10 mouse cellular contexts compared by ENCODE assay signal in the genomic region with DNA sequence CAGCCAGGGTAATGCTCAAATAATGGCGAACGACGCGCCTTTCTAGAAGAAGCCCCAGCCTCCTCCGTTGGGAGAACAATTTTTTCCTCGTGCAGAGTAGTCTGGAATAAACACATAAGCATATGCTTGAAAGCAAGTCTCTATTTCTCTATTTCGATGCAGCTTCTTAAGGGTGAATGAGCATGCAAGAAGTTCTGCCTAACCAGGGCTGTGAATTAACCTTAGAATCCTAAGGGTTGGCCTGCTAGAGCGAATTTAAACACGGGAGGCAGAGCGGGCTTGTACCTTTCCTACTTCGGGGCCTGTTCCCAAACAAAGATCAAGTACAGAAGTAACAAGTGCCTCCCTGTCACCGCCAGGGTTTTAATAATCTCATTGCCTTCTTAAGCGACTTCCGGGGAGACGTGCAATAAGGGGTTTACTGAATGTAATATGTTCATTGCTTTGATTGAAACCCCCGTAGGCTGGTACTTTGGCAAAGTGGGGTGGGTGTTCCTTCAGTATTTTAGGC. TPM values are rescaled to one million over a fixed set of nuclear protein-coding genes. Genes with fewer than 3 reads are reported as not detected.
DNase-seq lines count a peak whose midpoint lies in the region; ATAC-seq and TF ChIP-seq lines count a peak whose summit lies in the region.
"Had no signal": no experiment of that assay in that cellular context is flagged by ENCODE, and none has a peak within 500 bp of the region (broad histone marks: within the 10 kb centered on the region; RNA-seq: fewer than 3 reads in every experiment).

No protein-coding gene starts in this region.

- no peaks in the 10 kb centered on the region for H3K9me3 ChIP-seq in forebrain, embryonic 10.5 days
- H3K9me3 ChIP-seq in forebrain, embryonic 15.5 days: no peaks in the 10 kb centered on the region
- no peaks in the 10 kb centered on the region for H3K9me3 ChIP-seq in neural tube, embryonic 15.5 days (replicated peaks)
- H3K9me3 ChIP-seq in lung, embryonic 14.5 days (ENCODE audit: low read depth, low read length): no peaks in the 10 kb centered on the region

- WGBS in forebrain, embryonic 10.5 days: 3% methylated on average over 16 of the region's 16 CpGs
- 26% methylated on average over 16 of the region's 16 CpGs for whole genome bisulfite sequencing in forebrain, embryonic 15.5 days
- WGBS in neural tube, embryonic 15.5 days: 14% methylated on average over 16 of the region's 16 CpGs
- WGBS in lung, embryonic 14.5 days: 34% methylated on average over 16 of the region's 16 CpGs

- no peaks in the 10 kb centered on the region for H3K36me3 ChIP-seq in forebrain, embryonic 10.5 days (replicated peaks)
- no peaks in the 10 kb centered on the region for H3K36me3 ChIP-seq in forebrain, embryonic 15.5 days
- H3K36me3 ChIP-seq in neural tube, embryonic 15.5 days: no peaks in the 10 kb centered on the region
- no peaks in the 10 kb centered on the region for H3K36me3 ChIP-seq in lung, embryonic 14.5 days (ENCODE audit: insufficient read depth)

- peaks cover 53% of the 10 kb centered on the region for H3K27me3 ChIP-seq in forebrain, embryonic 10.5 days (ENCODE audit: poor library complexity, severe bottlenecking)
- peaks cover 54% of the 10 kb centered on the region for H3K27me3 ChIP-seq in forebrain, embryonic 15.5 days
- peaks cover 66% of the 10 kb centered on the region for H3K27me3 ChIP-seq in neural tube, embryonic 15.5 days (replicated peaks)
- H3K27me3 ChIP-seq in lung, embryonic 14.5 days (ENCODE audit: insufficient read depth, low read length): peaks cover 22% of the 10 kb centered on the region

- no peak for ATAC-seq in forebrain, embryonic 15.5 days (replicated peaks)
- no peak for ATAC-seq in neural tube, embryonic 15.5 days (ENCODE audit: low FRiP score)
- no peak for ATAC-seq in lung, embryonic 14.5 days (ENCODE audit: insufficient read depth)
- ATAC-seq in monocyte, adult 5-6 weeks (replicated peaks; ENCODE audit: insufficient number of reproducible peaks, low FRiP score, low TSS enrichment, poor library complexity, severe bottlenecking): no peak
- ATAC-seq: Patski had no signal

- H3K4me1 ChIP-seq in forebrain, embryonic 10.5 days: peaks cover 76% of the 10 kb centered on the region
- peaks cover 41% of the 10 kb centered on the region for H3K4me1 ChIP-seq in forebrain, embryonic 15.5 days
- H3K4me1 ChIP-seq in neural tube, embryonic 15.5 days: peaks cover 30% of the 10 kb centered on the region
- H3K4me1 ChIP-seq in lung, embryonic 14.5 days (ENCODE audit: insufficient read depth): peaks cover 8% of the 10 kb centered on the region; the same call in 1 of the 2 replicates

- no peak overlapping the region for H3K4me2 ChIP-seq in forebrain, embryonic 15.5 days (replicated peaks)
- H3K4me2 ChIP-seq in neural tube, embryonic 15.5 days: no peak overlapping the region
- peak overlapping the region; percentile 78 for H3K4me2 ChIP-seq in lung, embryonic 14.5 days

- no peak for TF ChIP-seq CTCF in lung, embryonic 14.5 days (IDR thresholded peaks at IDR 0.05; ENCODE audit: low read depth)

- H3K27ac ChIP-seq in forebrain, embryonic 10.5 days: peak overlapping the region; percentile 98
- no peak overlapping the region for H3K27ac ChIP-seq in forebrain, embryonic 15.5 days (replicated peaks)
- no peak overlapping the region for H3K27ac ChIP-seq in neural tube, embryonic 15.5 days (replicated peaks)
- H3K27ac ChIP-seq in lung, embryonic 14.5 days (ENCODE audit: low read depth): peak overlapping the region; percentile 97

- no peak overlapping the region for H3K9ac ChIP-seq in forebrain, embryonic 15.5 days (replicated peaks)
- H3K9ac ChIP-seq in neural tube, embryonic 15.5 days (replicated peaks): no peak overlapping the region
- peak overlapping the region; percentile 89 for H3K9ac ChIP-seq in lung, embryonic 14.5 days

- peak; percentile 33 for DNase-seq in forebrain, embryonic 10.5 days (ENCODE audit: extremely low spot score, low spot score)
- peak; percentile 35 for DNase-seq in neural tube, embryonic 10.5 days (ENCODE audit: extremely low spot score, low spot score)
- DNase-seq in lung, embryonic 14.5 days: peak; percentile 58
- no peak for DNase-seq in spleen, postnatal 36 days (ENCODE audit: low spot score in 2 of 2)
- DNase-seq in right cerebral cortex, postnatal 4 days: no peak
- DNase-seq: cerebellum, adult 18-20 months had no signal

- peak overlapping the region; percentile 80 for H3K4me3 ChIP-seq in forebrain, embryonic 10.5 days
- no peak overlapping the region for H3K4me3 ChIP-seq in forebrain, embryonic 15.5 days
- no peak overlapping the region for H3K4me3 ChIP-seq in neural tube, embryonic 15.5 days (replicated peaks)
- peak overlapping the region; percentile 66 for H3K4me3 ChIP-seq in lung, embryonic 14.5 days (ENCODE audit: low read depth, low read length)

RNA-seq across cellular contexts. Expression of gene Mecom, which starts 42.0 kb away (rescaled TPM):
- 26.7 and 26.9 TPM in 2 replicates for polyA plus RNA-seq in forebrain, embryonic 10.5 days (2016; fragmentation: Nextera tagmentation; extraction: Ambion mirVana)
- polyA plus RNA-seq in forebrain, embryonic 15.5 days (2015; fragmentation: Nextera tagmentation; extraction: Ambion mirVana): 2.2 and 2.4 TPM in 2 replicates
- 5.2 and 5.5 TPM in 2 replicates for polyA plus RNA-seq in neural tube, embryonic 15.5 days (2015; fragmentation: Nextera tagmentation; extraction: Ambion mirVana)
- 74.0 and 77.5 TPM in 2 replicates for polyA plus RNA-seq in lung, embryonic 14.5 days (2014; fragmentation: Nextera tagmentation; extraction: Ambion mirVana)
- total RNA-seq in monocyte, adult 5-6 weeks (2017): not detected in 3 replicates

Comparison
In these comparisons a context has a peak if more than half of its experiments do, and no peak if none do; other contexts are left out.
1. H3K27ac ChIP-seq: peak in forebrain, embryonic 10.5 days (single experiment) and lung, embryonic 14.5 days (single experiment); none in forebrain, embryonic 15.5 days (single experiment) and neural tube, embryonic 15.5 days (single experiment).
2. H3K4me3 ChIP-seq: peak in forebrain, embryonic 10.5 days (single experiment) and lung, embryonic 14.5 days (single experiment); none in forebrain, embryonic 15.5 days (single experiment) and neural tube, embryonic 15.5 days (single experiment).
3. DNase-seq: peak in forebrain, embryonic 10.5 days (single experiment), neural tube, embryonic 10.5 days (single experiment) and lung, embryonic 14.5 days (single experiment); none in spleen, postnatal 36 days (0 of 2) and right cerebral cortex, postnatal 4 days (single experiment).